Mouse (Mus musculus) myocyte (in vitro differentiated cells): ENCODE data around the gene Cdh18.

Experiments used
- CEBPB ChIP-seq: IDR thresholded peaks from 2 replicates; pipeline ENCODE4 v1.6.1; 2011; ENCODE audit warnings: mild to moderate bottlenecking, moderate library complexity; ENCODE audit not compliant: poor library complexity, insufficient read depth, severe bottlenecking
- E2F4 ChIP-seq: IDR thresholded peaks from one replicate; pipeline ENCODE4 v1.6.1; 2011; ENCODE audit warnings: mild to moderate bottlenecking, control low read depth, moderate library complexity; ENCODE audit not compliant: insufficient read depth
- MAX ChIP-seq: IDR thresholded peaks from one replicate; pipeline ENCODE4 v1.6.1; 2011; ENCODE audit warnings: low read depth, mild to moderate bottlenecking, control low read depth
- TCF12 ChIP-seq: IDR thresholded peaks from one replicate; pipeline ENCODE4 v1.6.1; 2011; ENCODE audit warnings: mild to moderate bottlenecking, control low read depth; ENCODE audit not compliant: poor library complexity, insufficient read depth, severe bottlenecking

- no peak for TF ChIP-seq MAX
- TF ChIP-seq CEBPB, result no peak
- no peak for TF ChIP-seq TCF12
- TF ChIP-seq E2F4, result no peak
Measured at GRCm38 (mm10) chr15:22934293-22934692, 385.5 kb downstream of the Cdh18 start.
